Mouse (Mus musculus) spleen, adult 2 months (tissue): ENCODE data around the gene Ubr2.

Source experiments
- CTCF ChIP-seq: fragments of 200-500 bp; IDR thresholded peaks from 2 replicates; pipeline ENCODE4 v1.5.1; 2011; ENCODE audit warnings: mild to moderate bottlenecking, inconsistent platforms; ENCODE audit not compliant: insufficient read depth, insufficient read length, insufficient replicate concordance; ENCODE audit errors: extremely low read depth
- POLR2A ChIP-seq: fragments of 200-500 bp; IDR thresholded peaks from 2 replicates; pipeline ENCODE4 v1.6.1; 2011; ENCODE audit warnings: low read depth, low read length, inconsistent platforms

GRCm38 (mm10) chr17:46920855-46921254 lies 89.5 kb downstream of the Ubr2 start:
- TF ChIP-seq POLR2A (no peak), CTCF (no peak)
